Mouse (Mus musculus): ENCODE data around the gene Llgl2.

DNA sequence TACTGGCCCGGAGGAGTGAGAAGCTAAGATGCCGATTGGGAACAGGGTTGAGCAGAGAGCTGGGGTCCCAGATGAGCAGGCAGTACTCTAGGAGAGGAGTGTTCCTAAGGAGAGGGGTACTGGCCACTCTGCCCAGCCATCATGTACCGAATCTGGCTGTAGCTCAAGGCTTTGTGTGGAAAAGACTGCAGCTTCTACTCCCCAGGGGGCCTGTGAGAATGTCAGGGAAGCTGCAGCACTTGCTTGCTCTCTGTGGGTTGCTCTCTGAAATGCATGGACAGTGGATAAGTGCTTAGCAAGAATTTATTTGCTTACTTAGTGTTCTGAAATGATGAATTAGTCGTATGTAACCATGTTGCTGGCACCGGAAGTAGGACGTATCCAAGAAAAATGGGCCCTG lies 37.4 kb upstream of the Llgl2 start:
- TF ChIP-seq USF2 (conservative IDR thresholded peaks at IDR 0.05; ENCODE audit: low read depth, low read length): no peak
- TF ChIP-seq EP300 (IDR thresholded peaks at IDR 0.05; ENCODE audit: low read length): no peak
- no peak for TF ChIP-seq CTCF (conservative IDR thresholded peaks at IDR 0.05 in 1 of 2, IDR thresholded peaks at IDR 0.05 in 1 of 2; ENCODE audit: low read depth in 2 of 2, low read length in 2 of 2)
- no peak for TF ChIP-seq RAD21 (IDR thresholded peaks at IDR 0.05; ENCODE audit: low read depth, low read length)
- TF ChIP-seq MEF2A (IDR thresholded peaks at IDR 0.05; ENCODE audit: borderline replicate concordance, low read depth, low read length): no peak
- TF ChIP-seq POLR2A (IDR thresholded peaks at IDR 0.05; ENCODE audit: low read depth, low read length): no peak
- TF ChIP-seq MAZ (IDR thresholded peaks at IDR 0.05; ENCODE audit: low read depth, low read length): no peak
- no peak for TF ChIP-seq SMC3 (IDR thresholded peaks at IDR 0.05; ENCODE audit: low read depth, low read length)
- no peak for TF ChIP-seq PAX5 (IDR thresholded peaks at IDR 0.05; ENCODE audit: low read length)
- no peak for TF ChIP-seq ZC3H11A (IDR thresholded peaks at IDR 0.05; ENCODE audit: low read depth, low read length)
